Mouse (Mus musculus): ENCODE results near the gene Inpp5a. TPM values are rescaled to one million over a fixed set of nuclear protein-coding genes. Genes with fewer than 3 reads are reported as not detected.

Gene Inpp5a
- polyA plus RNA-seq, 1 experiment from 2014 or later, result 28.1 TPM

GRCm38 (mm10) chr7:139461344-139461743 lies 72.4 kb downstream of the Inpp5a start:
- DNase-seq (ENCODE audit: low spot score) (no peak), ATAC-seq (ENCODE audit: low FRiP score) (no peak)
- H3K36me3 ChIP-seq (replicated peaks; ENCODE audit: control insufficient read depth, insufficient read depth), result no peaks in the 10 kb centered on the region
- no peak overlapping the region for H3K9ac ChIP-seq
- no peak overlapping the region for H3K4me2 ChIP-seq (replicated peaks)
- WGBS, result 93% methylated on average over 12 of the region's 12 CpGs
- no peaks in the 10 kb centered on the region for H3K27me3 ChIP-seq (ENCODE audit: control insufficient read depth, insufficient read depth, low read length)
- no peaks in the 10 kb centered on the region for H3K9me3 ChIP-seq (ENCODE audit: control insufficient read depth, low read length)
- no peak overlapping the region for H3K4me3 ChIP-seq (replicated peaks; ENCODE audit: low read length)
- no peaks in the 10 kb centered on the region for H3K4me1 ChIP-seq (replicated peaks; ENCODE audit: control insufficient read depth, insufficient read depth, low read length)
- H3K27ac ChIP-seq, result no peak overlapping the region

GRCm38 (mm10) chr7:139462142-139462541 lies 73.2 kb downstream of the Inpp5a start:
- Histone ChIP-seq H3K27me3 (ENCODE audit: control insufficient read depth, insufficient read depth, low read length) (no peaks in the 10 kb centered on the region), H3K4me1 (replicated peaks; ENCODE audit: control insufficient read depth, insufficient read depth, low read length) (no peaks in the 10 kb centered on the region; the same call in 1 of the 2 replicates), H3K9me3 (ENCODE audit: control insufficient read depth, low read length) (no peaks in the 10 kb centered on the region), H3K9ac (no peak overlapping the region), H3K36me3 (replicated peaks; ENCODE audit: control insufficient read depth, insufficient read depth) (no peaks in the 10 kb centered on the region), H3K27ac (no peak overlapping the region), H3K4me3 (replicated peaks; ENCODE audit: low read length) (no peak overlapping the region), H3K4me2 (replicated peaks) (no peak overlapping the region)
- WGBS, result 74% methylated on average over 10 of the region's 10 CpGs
- no peak for DNase-seq (ENCODE audit: low spot score)
- no peak for ATAC-seq (ENCODE audit: low FRiP score)

GRCm38 (mm10) chr7:139465538-139465937 lies 76.6 kb downstream of the Inpp5a start:
- Histone ChIP-seq H3K4me3 (replicated peaks; ENCODE audit: low read length) (no peak overlapping the region), H3K9me3 (ENCODE audit: control insufficient read depth, low read length) (no peaks in the 10 kb centered on the region), H3K27ac (no peak overlapping the region), H3K27me3 (ENCODE audit: control insufficient read depth, insufficient read depth, low read length) (no peaks in the 10 kb centered on the region), H3K36me3 (replicated peaks; ENCODE audit: control insufficient read depth, insufficient read depth) (no peaks in the 10 kb centered on the region), H3K4me1 (replicated peaks; ENCODE audit: control insufficient read depth, insufficient read depth, low read length) (peaks cover 10% of the 10 kb centered on the region; the same call in 1 of the 2 replicates), H3K9ac (no peak overlapping the region), H3K4me2 (replicated peaks) (no peak overlapping the region)
- no peak for DNase-seq (ENCODE audit: low spot score)
- 89% methylated on average over 4 of the region's 4 CpGs for WGBS
- no peak for ATAC-seq (ENCODE audit: low FRiP score)

- Histone ChIP-seq H3K27ac (no peak overlapping the region), H3K4me3 (replicated peaks; ENCODE audit: low read length) (no peak overlapping the region), H3K36me3 (replicated peaks; ENCODE audit: control insufficient read depth, insufficient read depth) (no peaks in the 10 kb centered on the region), H3K4me1 (replicated peaks; ENCODE audit: control insufficient read depth, insufficient read depth, low read length) (peaks cover 10% of the 10 kb centered on the region; the same call in 1 of the 2 replicates), H3K9ac (no peak overlapping the region), H3K9me3 (ENCODE audit: control insufficient read depth, low read length) (no peaks in the 10 kb centered on the region), H3K27me3 (ENCODE audit: control insufficient read depth, insufficient read depth, low read length) (no peaks in the 10 kb centered on the region), H3K4me2 (replicated peaks) (no peak overlapping the region)
- no peak for ATAC-seq (ENCODE audit: low FRiP score)
- DNase-seq (ENCODE audit: low spot score), result no peak
- WGBS, result 50% methylated on average over 7 of the region's 7 CpGs
Observed at GRCm38 (mm10) chr7:139466484-139467176, 77.7 kb downstream of the Inpp5a start.

GRCm38 (mm10) chr7:139467177-139467895 lies 78.4 kb downstream of the Inpp5a start:
- no peak for DNase-seq (ENCODE audit: low spot score)

GRCm38 (mm10) chr7:139467896-139468279 lies 79.0 kb downstream of the Inpp5a start:
- H3K4me1 ChIP-seq (replicated peaks; ENCODE audit: control insufficient read depth, insufficient read depth, low read length), result peaks cover 10% of the 10 kb centered on the region; the same call in 1 of the 2 replicates
- no peak overlapping the region for H3K9ac ChIP-seq
- no peak overlapping the region for H3K27ac ChIP-seq
- WGBS, result 81% methylated on average over 4 of the region's 4 CpGs
- H3K36me3 ChIP-seq (replicated peaks; ENCODE audit: control insufficient read depth, insufficient read depth), result no peaks in the 10 kb centered on the region
- DNase-seq (ENCODE audit: low spot score), result no peak
- H3K4me2 ChIP-seq (replicated peaks), result no peak overlapping the region
- H3K9me3 ChIP-seq (ENCODE audit: control insufficient read depth, low read length), result no peaks in the 10 kb centered on the region
- H3K27me3 ChIP-seq (ENCODE audit: control insufficient read depth, insufficient read depth, low read length), result no peaks in the 10 kb centered on the region
- no peak for ATAC-seq (ENCODE audit: low FRiP score)
- no peak overlapping the region for H3K4me3 ChIP-seq (replicated peaks; ENCODE audit: low read length)

More at GRCm38 (mm10) chr7:139467177-139467895, 78.4 kb downstream of the Inpp5a start:
- no peak overlapping the region for H3K4me3 ChIP-seq (replicated peaks; ENCODE audit: low read length)
- H3K4me2 ChIP-seq (replicated peaks), result no peak overlapping the region
- no peaks in the 10 kb centered on the region for H3K36me3 ChIP-seq (replicated peaks; ENCODE audit: control insufficient read depth, insufficient read depth)
- H3K4me1 ChIP-seq (replicated peaks; ENCODE audit: control insufficient read depth, insufficient read depth, low read length), result peaks cover 10% of the 10 kb centered on the region; the same call in 1 of the 2 replicates
- H3K9me3 ChIP-seq (ENCODE audit: control insufficient read depth, low read length), result no peaks in the 10 kb centered on the region
- no peak overlapping the region for H3K27ac ChIP-seq
- no peak for ATAC-seq (ENCODE audit: low FRiP score)
- H3K27me3 ChIP-seq (ENCODE audit: control insufficient read depth, insufficient read depth, low read length), result no peaks in the 10 kb centered on the region
- no peak overlapping the region for H3K9ac ChIP-seq
- WGBS, result 84% methylated on average over 10 of the region's 10 CpGs

- no peak for ATAC-seq (ENCODE audit: low FRiP score)
- 50% methylated on average over 2 of the region's 2 CpGs for WGBS
- no peaks in the 10 kb centered on the region for H3K9me3 ChIP-seq (ENCODE audit: control insufficient read depth, low read length)
- no peaks in the 10 kb centered on the region for H3K36me3 ChIP-seq (replicated peaks; ENCODE audit: control insufficient read depth, insufficient read depth)
- no peak overlapping the region for H3K4me2 ChIP-seq (replicated peaks)
- H3K9ac ChIP-seq, result no peak overlapping the region
- no peak for DNase-seq (ENCODE audit: low spot score)
- H3K4me3 ChIP-seq (replicated peaks; ENCODE audit: low read length), result no peak overlapping the region
- H3K27me3 ChIP-seq (ENCODE audit: control insufficient read depth, insufficient read depth, low read length), result no peaks in the 10 kb centered on the region
- H3K4me1 ChIP-seq (replicated peaks; ENCODE audit: control insufficient read depth, insufficient read depth, low read length), result peaks cover 10% of the 10 kb centered on the region; the same call in 1 of the 2 replicates
- no peak overlapping the region for H3K27ac ChIP-seq
Observed at GRCm38 (mm10) chr7:139468440-139468839, 79.5 kb downstream of the Inpp5a start.

- DNase-seq (ENCODE audit: low spot score), result no peak
- H3K27ac ChIP-seq, result no peak overlapping the region
- 71% methylated on average over 4 of the region's 4 CpGs for WGBS
- H3K9ac ChIP-seq, result no peak overlapping the region
- H3K9me3 ChIP-seq (ENCODE audit: control insufficient read depth, low read length), result no peaks in the 10 kb centered on the region
- no peak overlapping the region for H3K4me2 ChIP-seq (replicated peaks)
- ATAC-seq (ENCODE audit: low FRiP score), result no peak
- no peaks in the 10 kb centered on the region for H3K27me3 ChIP-seq (ENCODE audit: control insufficient read depth, insufficient read depth, low read length)
- H3K4me1 ChIP-seq (replicated peaks; ENCODE audit: control insufficient read depth, insufficient read depth, low read length), result peaks cover 10% of the 10 kb centered on the region; the same call in 1 of the 2 replicates
- H3K36me3 ChIP-seq (replicated peaks; ENCODE audit: control insufficient read depth, insufficient read depth), result no peaks in the 10 kb centered on the region
- H3K4me3 ChIP-seq (replicated peaks; ENCODE audit: low read length), result no peak overlapping the region
Observed at GRCm38 (mm10) chr7:139469457-139469856, 80.5 kb downstream of the Inpp5a start.

- no peak for DNase-seq (ENCODE audit: low spot score)
- WGBS, result 89% methylated on average over 2 of the region's 2 CpGs
- Histone ChIP-seq H3K4me3 (replicated peaks; ENCODE audit: low read length) (no peak overlapping the region), H3K36me3 (replicated peaks; ENCODE audit: control insufficient read depth, insufficient read depth) (no peaks in the 10 kb centered on the region), H3K9ac (no peak overlapping the region), H3K4me2 (replicated peaks) (no peak overlapping the region), H3K27me3 (ENCODE audit: control insufficient read depth, insufficient read depth, low read length) (no peaks in the 10 kb centered on the region), H3K4me1 (replicated peaks; ENCODE audit: control insufficient read depth, insufficient read depth, low read length) (peaks cover 10% of the 10 kb centered on the region; the same call in 1 of the 2 replicates), H3K9me3 (ENCODE audit: control insufficient read depth, low read length) (no peaks in the 10 kb centered on the region), H3K27ac (no peak overlapping the region)
- ATAC-seq (ENCODE audit: low FRiP score), result no peak
Observed at GRCm38 (mm10) chr7:139470481-139470880, 81.6 kb downstream of the Inpp5a start.

Data from hindbrain, embryonic 14.5 days (tissue).